Mouse (Mus musculus) CD8-positive naive resting alpha-beta T cell, adult 2 months (primary cell): ENCODE data around the gene Dcpp1.

Experiments used
- DNase-seq, 2 experiments: peaks; one replicate each; pipeline ENCODE4 v3.0.0; 2022; ENCODE audit warnings: low read depth in 2 of 2, low spot score in 2 of 2

Dcpp1 gene

GRCm38 (mm10) chr17:23925090-23925493 lies 44.4 kb downstream of the Dcpp1 start:
- DNase-seq: peak in 1 of 2 experiments; percentile 5

GRCm38 (mm10) chr17:23931157-23931556 lies 50.5 kb downstream of the Dcpp1 start:
- DNase-seq: no peak
